Mouse (Mus musculus) thymus, postnatal 10 days (tissue): ENCODE data around the gene Ipo7.

Source experiments
- DNase-seq, 2 experiments: peaks; one replicate each; pipeline ENCODE4 v3.0.0; 2021; ENCODE audit warnings: low spot score in 2 of 2

The Ipo7 gene

GRCm38 (mm10) chr7:110100854-110101253, 82.8 kb downstream of the Ipo7 start:
- no peak for DNase-seq

GRCm38 (mm10) chr7:110101266-110101665, 83.2 kb downstream of the Ipo7 start:
- no peak for DNase-seq

- no peak for DNase-seq
These were observed 87.0 kb downstream of the Ipo7 start for GRCm38 (mm10) chr7:110105041-110105440.
